Mouse (Mus musculus) brain, embryonic 14.5 days (tissue): Measurements from ENCODE around the gene Pparg. TPM values are rescaled to one million over a fixed set of nuclear protein-coding genes. Genes with fewer than 3 reads are reported as not detected.

Experiments used
- DNase-seq: peaks from one replicate; pipeline ENCODE4 v3.0.0-alpha.2; 2011; ENCODE audit warnings: low read depth
- CTCF ChIP-seq: fragments of 200-500 bp; IDR thresholded peaks from 2 replicates; pipeline ENCODE4 v1.5.1; 2012; ENCODE audit warnings: inconsistent platforms, mild to moderate bottlenecking, moderate library complexity, borderline replicate concordance; ENCODE audit not compliant: insufficient read depth, insufficient read length; ENCODE audit errors: extremely low read depth
- POLR2A ChIP-seq: fragments of 200-500 bp; IDR thresholded peaks from 2 replicates; pipeline ENCODE4 v1.6.1; 2012; ENCODE audit warnings: mild to moderate bottlenecking, inconsistent platforms, borderline replicate concordance; ENCODE audit not compliant: poor library complexity, insufficient read depth, insufficient read length, severe bottlenecking; ENCODE audit errors: extremely low read depth
- polyA plus RNA-seq: library from polyadenylated mRNA; depleted of rRNA; stranded (reverse); fragments of >200 nt; gene quantifications from 2 replicates; pipeline ENCODE4 v1.2.3, GENCODE M21; 2012

Pparg gene
- polyA plus RNA-seq, 1 experiment = 0.40 TPM

DNA sequence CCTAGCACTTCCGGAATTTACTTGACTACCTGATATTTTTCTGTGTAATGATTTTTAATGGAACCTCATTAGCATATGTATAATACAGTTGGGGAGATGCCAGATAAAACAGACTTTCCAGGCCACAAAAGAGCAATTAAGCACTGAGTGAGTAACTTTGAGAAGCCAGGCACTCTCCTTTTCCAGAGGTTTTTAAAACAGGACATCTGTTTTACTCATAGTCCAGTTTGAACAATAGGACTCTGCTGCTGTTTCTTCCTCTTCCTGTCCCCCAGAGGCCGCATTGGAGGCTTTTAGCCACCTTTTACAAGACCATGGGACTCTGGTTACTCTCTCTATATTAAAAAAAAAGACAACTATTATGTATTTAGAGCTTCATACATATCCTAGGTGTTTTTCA is 72.0 kb downstream of the Pparg start:
- no peak for TF ChIP-seq CTCF
- TF ChIP-seq POLR2A = no peak

DNA sequence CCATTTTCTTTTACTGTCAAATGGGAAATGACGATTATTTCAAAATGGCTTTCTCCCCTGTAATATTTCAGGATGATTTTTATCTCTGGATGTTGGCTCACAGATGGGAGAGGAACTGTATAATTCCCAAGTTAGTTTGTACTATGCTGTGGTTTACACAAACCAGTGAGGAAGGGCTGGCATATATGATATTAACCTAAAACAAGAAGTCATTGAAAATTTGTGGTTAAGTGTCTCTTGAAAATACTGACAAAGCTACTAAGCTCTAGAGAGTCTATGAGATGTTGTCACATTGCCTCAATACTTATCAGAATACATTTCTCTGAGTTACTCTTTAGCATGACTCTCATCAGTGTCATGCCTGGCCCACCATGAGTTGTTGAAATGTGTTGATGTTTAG is 73.3 kb downstream of the Pparg start:
- no peak for DNase-seq
- no peak for TF ChIP-seq POLR2A
- no peak for TF ChIP-seq CTCF

More for the DNA sequence above, 72.0 kb downstream of the Pparg start:
- no peak for DNase-seq

DNA sequence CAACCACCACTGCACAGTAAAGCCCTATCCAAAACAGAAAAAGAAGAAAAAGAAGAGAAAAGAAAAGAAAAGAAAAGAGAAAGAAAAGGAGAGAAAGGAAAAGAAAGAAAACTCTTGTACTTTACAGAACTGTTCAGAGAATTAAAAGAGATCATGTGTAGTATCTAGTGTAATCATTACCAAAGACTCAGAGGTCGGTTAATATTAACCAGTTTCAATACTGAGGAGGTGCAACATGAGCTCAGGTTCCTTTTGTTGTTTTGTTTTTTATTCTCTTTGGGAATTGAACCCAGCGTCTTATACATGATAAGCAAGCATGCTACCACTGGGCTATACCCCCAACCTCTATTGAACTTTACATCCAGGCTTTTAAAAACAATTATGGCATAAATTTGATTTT is 74.1 kb downstream of the Pparg start:
- no peak for DNase-seq

DNA sequence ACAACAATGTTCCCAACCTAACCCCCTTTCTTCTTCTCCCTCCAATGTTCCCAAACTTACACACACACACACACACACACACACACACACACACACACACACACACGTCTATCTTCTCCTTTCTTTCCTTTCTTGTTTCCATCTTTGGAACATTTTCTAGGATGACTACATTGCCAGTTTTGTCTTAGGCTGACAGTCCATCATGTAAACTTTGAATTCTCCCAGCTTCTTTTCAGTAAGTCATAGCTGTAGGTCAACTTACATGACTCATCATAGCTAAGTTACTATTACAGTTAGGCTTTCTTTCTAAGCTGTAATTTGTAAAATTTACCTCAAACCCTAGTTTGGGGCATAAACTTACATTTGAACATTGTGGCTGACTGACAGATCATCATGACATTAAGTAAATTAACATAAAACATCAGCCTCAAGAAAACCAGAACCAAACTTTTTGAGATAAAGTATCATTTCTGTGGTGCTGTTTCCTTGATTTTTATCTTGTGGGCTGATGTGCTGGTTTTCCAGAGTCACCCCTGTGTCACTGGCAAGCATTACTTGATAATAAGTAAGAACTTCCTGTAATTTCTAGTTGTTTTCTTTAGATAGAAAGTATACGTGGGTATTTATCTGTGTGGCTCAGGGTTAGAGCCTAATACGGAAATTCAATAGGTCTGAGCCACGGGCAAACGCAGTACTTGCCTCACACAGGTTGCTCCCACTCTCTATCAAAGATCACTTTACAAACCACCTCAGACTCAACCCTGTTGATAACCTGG is 79.7 kb downstream of the Pparg start:
- TF ChIP-seq CTCF = no peak
- DNase-seq = no peak

More for the DNA sequence above, 74.1 kb downstream of the Pparg start:
- TF ChIP-seq CTCF (no peak), POLR2A (no peak)

DNA sequence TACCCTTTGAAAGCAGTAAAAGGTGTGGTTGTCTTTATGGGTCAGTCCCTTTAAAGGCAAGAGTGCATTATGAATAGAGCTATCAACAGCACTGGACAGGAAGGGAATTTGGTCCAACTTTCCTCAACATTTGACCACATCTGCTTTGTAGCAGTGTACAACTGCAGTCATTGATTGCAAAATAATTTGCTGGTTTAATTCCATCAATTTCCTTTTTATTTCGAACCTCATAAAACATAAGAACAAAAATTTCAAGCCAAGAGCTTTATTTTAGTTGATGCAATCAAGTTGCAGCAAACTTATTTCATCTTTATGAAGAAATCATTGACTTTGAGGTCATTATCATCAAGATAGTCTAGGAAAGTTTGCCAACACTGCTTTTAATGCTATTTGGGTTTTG is 91.8 kb downstream of the Pparg start:
- DNase-seq = no peak
- TF ChIP-seq POLR2A (no peak), CTCF (no peak)

DNA sequence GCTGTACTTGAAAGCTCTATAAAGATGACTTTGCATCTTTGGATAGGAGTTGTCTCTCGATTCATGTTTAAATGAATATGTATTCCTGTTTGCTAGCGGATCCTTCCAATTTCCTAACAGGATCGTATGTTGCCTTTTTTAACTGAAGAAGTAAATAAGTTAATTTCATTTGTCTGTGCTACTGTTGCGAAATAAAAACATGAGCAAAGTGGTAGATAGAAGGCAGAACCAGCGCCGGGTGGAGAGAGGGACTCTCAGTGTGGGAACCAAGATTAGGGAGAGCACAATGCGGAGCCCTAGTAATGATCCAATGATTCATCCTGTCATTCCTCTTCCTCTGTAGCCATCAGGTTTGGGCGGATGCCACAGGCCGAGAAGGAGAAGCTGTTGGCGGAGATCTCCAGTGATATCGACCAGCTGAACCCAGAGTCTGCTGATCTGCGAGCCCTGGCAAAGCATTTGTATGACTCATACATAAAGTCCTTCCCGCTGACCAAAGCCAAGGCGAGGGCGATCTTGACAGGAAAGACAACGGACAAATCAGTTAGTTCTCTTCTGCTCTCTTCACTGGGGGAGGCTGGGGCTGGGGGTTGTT is 102.1 kb downstream of the Pparg start:
- DNase-seq = no peak

DNA sequence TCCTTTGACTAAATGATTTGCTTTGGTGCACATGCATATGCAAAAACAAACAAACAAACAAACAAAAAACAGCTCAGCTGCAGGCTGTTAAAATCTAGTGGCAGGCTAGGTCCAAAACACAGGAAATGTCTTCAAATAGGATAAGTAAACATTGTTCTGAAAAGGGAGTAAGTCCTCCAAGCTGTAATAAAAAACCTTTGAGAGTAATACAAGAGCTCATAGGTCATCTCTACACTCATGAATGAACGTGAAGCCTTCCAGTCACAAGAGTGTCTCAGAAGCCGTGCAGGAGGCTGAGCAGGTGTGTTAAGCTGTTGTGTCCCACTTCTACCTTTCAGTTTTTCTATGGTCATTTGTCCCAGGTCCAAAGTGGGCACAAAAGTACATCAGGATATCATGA is 102.6 kb downstream of the Pparg start:
- TF ChIP-seq POLR2A (no peak), CTCF (no peak)
- DNase-seq = no peak

More for the DNA sequence above, 102.1 kb downstream of the Pparg start:
- TF ChIP-seq CTCF = no peak
- no peak for TF ChIP-seq POLR2A

DNA sequence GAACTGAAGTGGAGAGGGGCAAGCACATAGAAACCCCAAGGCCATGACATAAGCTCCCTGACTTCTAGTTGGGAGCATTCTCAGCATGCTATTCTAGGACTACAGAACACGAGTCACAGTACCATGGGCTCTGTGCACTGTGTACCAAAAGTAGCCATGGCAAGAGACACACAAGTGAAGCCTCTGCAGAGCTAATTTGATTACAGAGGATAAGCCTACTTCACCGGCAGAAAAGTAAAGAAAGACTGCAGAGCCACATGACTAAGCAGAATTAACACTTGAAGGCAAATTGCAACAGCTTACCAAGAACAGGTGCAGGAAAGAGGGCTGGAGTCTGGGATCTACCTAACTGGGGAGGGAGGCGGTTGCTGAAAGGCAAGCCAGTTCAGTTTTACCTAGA is 103.9 kb downstream of the Pparg start:
- DNase-seq = no peak
- TF ChIP-seq CTCF (no peak), POLR2A (no peak)

DNA sequence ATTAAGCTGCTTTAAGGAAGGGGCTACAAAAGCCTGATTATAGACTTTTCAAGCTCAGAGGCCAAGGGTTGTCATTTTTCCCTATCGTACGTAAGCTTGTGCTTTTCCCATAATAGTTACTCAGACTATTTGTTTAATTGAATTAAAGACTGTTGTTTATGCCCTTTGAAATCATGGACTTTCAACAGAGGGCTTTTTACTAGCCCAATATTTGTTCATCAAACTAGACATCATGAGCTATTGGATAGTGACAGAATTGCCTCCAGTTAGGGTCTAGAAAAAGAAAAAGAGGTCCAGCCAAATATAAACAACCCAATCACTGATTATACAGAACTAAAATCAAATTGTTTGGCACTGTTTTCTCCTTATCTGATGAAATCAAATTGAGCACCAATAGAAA is 104.7 kb downstream of the Pparg start:
- DNase-seq = no peak
- TF ChIP-seq POLR2A (no peak), CTCF (no peak)

DNA sequence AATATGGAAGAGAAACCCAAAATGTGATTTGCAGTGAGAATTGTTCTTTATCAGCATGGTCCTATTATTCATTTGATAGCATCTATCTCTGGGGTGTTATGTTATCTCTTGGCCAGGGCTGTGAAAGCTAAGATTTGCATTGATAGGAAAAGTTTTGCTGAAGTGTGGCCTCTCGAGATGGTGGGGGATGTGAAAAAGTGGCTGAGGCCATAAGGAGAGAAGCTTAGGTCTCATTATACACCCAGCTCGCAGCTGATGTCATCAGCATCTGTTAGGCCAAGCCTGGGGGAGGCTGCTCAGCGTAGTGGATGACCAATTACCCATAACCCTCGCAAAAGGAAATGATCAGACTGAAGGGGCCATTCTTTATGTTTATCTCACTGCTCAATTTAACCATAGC is 105.1 kb downstream of the Pparg start:
- peak; percentile 62 for DNase-seq
- TF ChIP-seq CTCF (no peak), POLR2A (no peak)

DNA sequence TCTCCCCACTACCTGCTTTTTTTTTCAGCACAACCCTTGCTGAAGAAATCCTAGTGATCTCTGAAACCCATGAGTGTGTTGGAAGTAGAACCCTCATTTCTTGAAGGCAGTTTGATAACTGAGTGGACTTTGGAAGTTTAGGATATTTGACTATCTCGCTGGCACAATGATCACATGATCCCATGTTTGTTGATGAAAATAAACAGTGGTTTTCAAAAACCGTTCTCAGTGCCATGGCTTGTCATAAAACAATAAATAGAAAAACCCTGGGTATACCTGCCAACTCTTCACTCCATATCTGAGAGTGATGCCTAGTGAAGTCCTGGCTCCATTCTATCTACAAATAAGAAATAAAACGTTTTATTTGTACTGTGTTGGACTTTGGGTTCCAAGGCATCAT is 105.8 kb downstream of the Pparg start:
- DNase-seq = no peak
- TF ChIP-seq CTCF = no peak
- TF ChIP-seq POLR2A = no peak

DNA sequence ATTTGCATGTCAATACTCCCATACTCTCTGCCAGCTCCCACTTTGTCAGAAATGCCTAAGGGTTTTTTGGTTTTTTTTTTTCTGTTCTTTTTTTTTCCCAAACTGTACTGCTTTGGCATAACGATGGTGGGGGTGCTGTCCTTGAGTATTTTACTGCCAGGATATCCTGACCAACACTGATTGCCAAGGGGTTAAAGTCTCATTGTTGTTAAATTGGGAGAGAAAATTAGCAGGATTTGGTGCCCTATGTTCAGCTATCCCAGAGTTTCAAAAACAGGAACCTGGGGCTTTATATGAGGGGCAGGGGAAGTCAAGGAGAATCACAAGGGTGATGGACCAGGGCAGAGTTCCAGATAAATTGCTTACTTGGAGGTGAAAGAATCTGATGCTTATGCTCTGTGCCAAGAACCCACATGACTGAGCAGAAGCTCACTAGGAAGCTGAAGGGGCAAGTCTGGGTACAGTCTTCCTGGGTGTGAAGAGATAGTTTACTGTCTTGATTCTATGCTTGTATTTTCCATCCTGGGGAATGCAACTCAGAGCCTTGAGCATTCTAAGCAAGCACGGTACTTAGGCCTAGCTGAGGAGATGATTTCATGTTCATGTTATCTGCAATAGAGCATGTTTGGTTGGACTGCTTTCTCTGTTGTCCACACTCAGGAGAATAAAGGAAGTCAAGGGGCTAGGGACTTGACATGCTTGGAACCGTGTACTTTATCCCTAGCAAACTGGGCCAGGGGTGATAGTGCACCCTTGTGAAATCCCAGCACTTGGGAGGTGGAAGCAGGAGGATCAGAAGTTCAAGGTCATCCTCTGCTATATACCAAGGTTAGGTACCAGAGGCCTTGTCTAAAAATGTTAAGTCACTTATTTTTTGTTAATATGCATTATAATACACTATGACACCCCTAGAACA is 109.2 kb downstream of the Pparg start:
- TF ChIP-seq CTCF (no peak), POLR2A (no peak)
- peak; percentile 61 for DNase-seq

DNA sequence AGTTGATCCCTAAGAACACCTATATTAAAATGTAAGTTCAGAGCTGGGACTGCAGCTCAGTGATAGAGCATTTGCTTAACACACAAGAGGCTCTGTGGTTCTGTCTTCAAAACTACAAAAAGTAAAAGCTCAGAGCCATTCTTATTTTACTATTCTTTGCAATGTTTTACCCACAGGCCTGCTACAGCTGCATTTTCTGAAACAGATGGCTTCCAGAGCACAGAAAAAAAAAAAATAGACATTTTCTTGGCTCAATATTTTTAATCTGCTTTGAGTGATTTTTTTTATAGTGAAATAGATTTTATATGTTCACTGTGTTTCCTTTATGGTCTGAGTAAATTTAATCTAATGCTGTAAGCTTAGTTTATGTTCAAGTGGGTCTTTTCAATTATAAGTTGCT is 111.2 kb downstream of the Pparg start:
- no peak for TF ChIP-seq POLR2A
- no peak for TF ChIP-seq CTCF
- DNase-seq = peak; percentile 27

DNA sequence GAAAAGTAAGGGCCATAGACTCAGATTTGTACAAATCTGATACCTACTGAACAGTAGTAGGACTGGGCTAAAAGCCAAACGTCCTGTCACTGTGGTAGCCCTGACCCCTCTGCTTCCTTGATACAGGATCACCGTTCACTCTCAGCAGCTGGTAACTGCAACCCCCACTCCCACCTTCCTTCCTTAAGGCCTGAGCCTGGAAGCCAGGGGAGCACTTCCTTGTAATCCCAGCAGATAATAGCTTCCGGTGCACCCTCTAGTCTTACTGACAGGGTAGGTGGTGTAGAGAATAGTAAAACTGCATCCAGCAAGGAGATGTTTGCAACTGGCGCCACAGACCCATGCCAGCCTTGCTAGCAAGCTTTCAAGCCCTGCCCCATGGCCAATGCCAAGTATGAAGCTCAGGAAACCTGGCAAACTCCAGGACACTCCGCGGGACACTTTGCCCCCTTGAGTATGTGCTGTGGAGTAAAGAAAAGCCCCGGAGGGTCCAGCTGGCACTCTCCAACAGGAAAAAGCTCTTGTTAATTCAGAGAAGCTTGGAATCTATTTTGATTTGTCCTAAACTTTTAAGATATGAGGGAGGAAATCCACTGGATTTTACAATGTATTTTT is 116.4 kb downstream of the Pparg start:
- DNase-seq = no peak
- TF ChIP-seq CTCF (no peak), POLR2A (no peak)

DNA sequence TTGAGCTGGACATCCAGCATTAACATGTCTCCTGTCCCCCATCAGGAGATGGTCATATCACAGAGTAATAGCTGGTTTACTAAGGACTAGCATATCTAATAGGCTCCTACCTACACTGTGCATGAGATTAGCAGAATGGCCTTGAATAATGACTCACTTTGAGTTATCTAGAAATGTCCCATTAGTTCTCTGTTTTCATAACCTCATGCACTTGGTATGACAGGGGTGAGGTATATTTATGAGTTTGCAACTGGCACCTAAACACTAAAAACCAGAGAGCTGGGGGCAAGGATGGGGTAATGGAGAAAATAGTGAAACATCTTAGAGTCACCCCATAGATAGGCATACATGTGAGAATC is 119.2 kb downstream of the Pparg start:
- no peak for TF ChIP-seq CTCF
- no peak for TF ChIP-seq POLR2A
- DNase-seq = no peak
